Mouse (Mus musculus) heart, postnatal 0 days (tissue): ENCODE measurements around the gene Gm20696.

ENCODE experiments used
- CTCF ChIP-seq: IDR thresholded peaks from 2 replicates; pipeline ENCODE4 v1.5.1; 2016; ENCODE audit warnings: antibody characterized with exemption, control low read depth, low read depth
- EP300 ChIP-seq: IDR thresholded peaks from 2 replicates; pipeline ENCODE4 v1.6.1; 2016; ENCODE audit warnings: antibody characterized with exemption, low read depth

GRCm38 (mm10) chr6:99626347-99626746, 40.2 kb downstream of the Gm20696 start:
- TF ChIP-seq CTCF (no peak), EP300 (no peak)
